11 mouse cellular contexts compared by ENCODE assay signal in the genomic region with DNA sequence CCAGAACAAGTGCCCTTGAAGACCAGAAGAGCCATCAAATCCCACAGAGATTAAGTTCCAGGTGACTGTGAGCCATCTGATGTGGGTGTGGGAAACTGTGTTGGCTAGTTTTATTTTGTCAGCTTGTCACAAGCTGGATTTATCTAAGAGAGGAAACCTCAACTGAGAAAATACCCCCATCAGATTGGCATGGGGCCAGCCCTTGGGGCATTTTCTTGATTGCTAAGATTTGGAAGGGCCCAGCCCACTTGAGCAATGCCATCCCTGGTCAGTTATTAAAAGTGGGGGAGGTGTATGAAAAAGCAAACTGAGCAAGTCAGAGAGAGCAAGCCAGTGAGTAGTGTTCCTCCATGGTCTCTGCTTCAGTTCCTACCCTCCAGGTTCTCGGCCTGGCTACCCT. TPM values are rescaled to one million over a fixed set of nuclear protein-coding genes. Genes with fewer than 3 reads are reported as not detected.
A peak's percentile ranks its signal among the peaks of the same experiment; 100 is the strongest.
DNase-seq lines count a peak whose midpoint lies in the region.
"Had no signal": no experiment of that assay in that cellular context is flagged by ENCODE, and none has a peak within 500 bp of the region (broad histone marks: within the 10 kb centered on the region; RNA-seq: fewer than 3 reads in every experiment).

No protein-coding gene starts in this region.

- DNase-seq in heart, adult 11 months, result peak; percentile 83
- no peak for DNase-seq in heart, postnatal 36 days
- DNase-seq in lung, postnatal 10 days, result peak; percentile 38
- no peak for DNase-seq in lung, postnatal 36 days
- peak; percentile 62 for DNase-seq in urinary bladder, postnatal 25 days (ENCODE audit: low spot score)
- DNase-seq in urinary bladder, postnatal 10 days (ENCODE audit: low spot score), result no peak
- DNase-seq in retina, postnatal 1 day, result no peak
- no peak for DNase-seq in gastrocnemius, adult 8-10 months (ENCODE audit: low spot score in 2 of 2)
- DNase-seq: layer of hippocampus, adult 9-11 months; thymus, postnatal 36 days had no signal

- intact Hi-C loops in heart, postnatal 36 days (cut with DNase I), result no loop called here

RNA-seq across cellular contexts. Expression of a gene that starts 3.2 kb away (rescaled TPM):
- total RNA-seq in heart, postnatal 36 days (2021), result 10 to 100 TPM; 12.8 to 13.5 TPM
- total RNA-seq in gastrocnemius, adult 8-10 months (2022), result 1 to 10 TPM; 1.8 to 4.5 (median 2.9) TPM

RNA-seq across cellular contexts. Expression of a gene that starts 36.9 kb away (rescaled TPM):
- total RNA-seq in heart, postnatal 36 days (2021), result 1 to 10 TPM; 2.8 to 3.2 TPM
- 1 to 10 TPM in 2 of 4 experiments, under 1 TPM in 2; 0.73 to 1.9 (median 1.1) TPM for total RNA-seq in gastrocnemius, adult 8-10 months (2022)
- total RNA-seq: hematopoietic stem cell, adult 5-6 weeks had no signal

Comparison
In these comparisons a context has a peak if more than half of its experiments do, and no peak if none do; other contexts are left out.
1. DNase-seq: peak in heart, adult 11 months (single experiment), lung, postnatal 10 days (single experiment) and urinary bladder, postnatal 25 days (single experiment); none in heart, postnatal 36 days (0 of 2), lung, postnatal 36 days (single experiment), urinary bladder, postnatal 10 days (single experiment), retina, postnatal 1 day (single experiment) and gastrocnemius, adult 8-10 months (0 of 2).